Mouse (Mus musculus) megakaryocyte progenitor cell, adult 5-6 weeks (primary cell): ENCODE measurements around the gene Gtf3c5. TPM values are rescaled to one million over a fixed set of nuclear protein-coding genes. Genes with fewer than 3 reads are reported as not detected.

Experiments
- ATAC-seq: replicated peaks from 2 replicates; pipeline ENCODE4 v1.8.0; 2016; ENCODE audit warnings: mild to moderate bottlenecking, moderate TSS enrichment, inconsistent platforms; ENCODE audit not compliant: poor library complexity
- total RNA-seq, 2 experiments: library from RNA; stranded (forward) in 1 of 2; stranded (reverse) in 1 of 2; fragments of 157-497, 149-512 nt in 1 of 2; fragments of 200-1000 nt in 1 of 2; gene quantifications; 2 replicates each; pipeline versions ENCODE4 v1.2.3 to v1.2.4; 2015 to 2017

Gene Gtf3c5
- total RNA-seq, 2 experiments from 2014 or later, result 11.0 to 19.1 TPM

DNA sequence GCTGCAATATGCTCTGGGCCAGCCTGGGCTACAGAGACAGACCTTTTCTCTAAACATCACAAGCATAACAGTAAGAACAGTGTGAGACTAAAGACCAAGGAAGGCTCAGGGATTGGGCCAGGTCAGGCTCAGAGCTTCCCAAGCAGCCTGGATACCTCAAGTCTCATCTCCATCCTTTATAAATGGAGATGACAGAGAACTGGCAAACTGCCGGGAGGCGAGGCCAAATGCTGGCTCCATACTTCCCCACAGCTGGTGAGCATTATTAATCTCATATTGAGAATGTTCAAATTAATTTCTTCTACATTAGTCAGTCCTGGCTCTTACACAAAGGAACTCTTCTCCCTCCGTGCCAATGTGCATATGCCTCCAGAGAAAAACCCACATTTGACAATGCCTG, 6.7 kb downstream of the Gtf3c5 start:
- no peak for ATAC-seq

DNA sequence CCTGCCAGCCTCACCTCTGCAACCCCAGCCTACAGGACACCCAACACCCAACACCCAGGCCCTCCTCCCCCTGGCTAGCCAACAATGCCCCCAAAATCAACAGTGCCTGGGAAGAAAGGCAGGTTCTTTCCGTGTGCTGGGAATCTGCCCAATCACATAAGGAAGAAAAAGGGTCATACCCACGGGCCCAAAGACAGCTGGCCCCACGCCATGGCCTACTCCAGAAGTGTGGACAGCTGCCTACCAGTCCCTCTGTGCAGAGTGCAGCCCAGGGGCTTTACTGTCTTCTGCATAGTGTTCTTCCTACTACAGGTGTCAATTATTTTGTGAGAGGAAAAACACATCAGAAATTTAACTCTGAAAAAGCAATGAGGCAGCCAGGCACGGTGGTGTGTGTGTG, 8.2 kb downstream of the Gtf3c5 start:
- ATAC-seq, result no peak

DNA sequence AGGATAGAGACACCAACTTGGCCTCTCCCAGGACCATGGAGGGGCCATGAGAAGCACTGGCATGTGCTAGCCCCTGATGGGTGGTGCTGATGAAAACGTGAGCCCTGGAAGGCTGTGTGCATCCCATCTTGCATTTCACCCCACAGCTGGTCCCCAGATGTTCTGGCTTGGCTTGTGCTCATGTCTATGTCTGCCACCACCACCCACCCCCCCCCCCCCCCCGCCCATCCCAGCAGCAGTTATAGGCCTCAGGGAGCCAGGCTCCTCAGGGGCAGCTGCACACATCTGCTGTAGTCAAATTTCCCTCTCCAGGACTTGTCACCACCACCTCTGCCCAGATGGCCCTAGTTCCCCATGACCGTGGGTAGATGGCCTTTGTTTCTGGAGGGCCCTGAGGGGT, 13.6 kb downstream of the Gtf3c5 start:
- ATAC-seq, result no peak

DNA sequence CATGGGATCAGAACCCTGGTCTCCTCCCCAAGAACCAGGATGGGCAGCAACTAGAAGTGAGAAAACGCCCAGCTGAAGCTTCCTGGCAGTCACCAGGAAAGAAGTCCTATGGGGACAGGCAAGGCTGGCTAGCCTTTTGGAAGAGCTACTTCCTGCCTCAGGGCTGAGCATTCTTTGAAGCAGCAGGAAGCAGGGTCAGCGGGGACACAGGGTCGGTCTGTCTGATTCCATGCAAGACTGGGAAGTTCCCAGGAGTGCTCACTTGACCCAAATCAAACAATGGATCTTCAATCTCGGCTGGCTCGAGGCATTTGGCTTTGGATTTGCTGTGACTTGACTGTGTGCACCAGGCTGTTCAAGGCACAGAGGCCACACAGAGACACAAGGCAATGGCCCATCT, 17.0 kb downstream of the Gtf3c5 start:
- ATAC-seq, result no peak

DNA sequence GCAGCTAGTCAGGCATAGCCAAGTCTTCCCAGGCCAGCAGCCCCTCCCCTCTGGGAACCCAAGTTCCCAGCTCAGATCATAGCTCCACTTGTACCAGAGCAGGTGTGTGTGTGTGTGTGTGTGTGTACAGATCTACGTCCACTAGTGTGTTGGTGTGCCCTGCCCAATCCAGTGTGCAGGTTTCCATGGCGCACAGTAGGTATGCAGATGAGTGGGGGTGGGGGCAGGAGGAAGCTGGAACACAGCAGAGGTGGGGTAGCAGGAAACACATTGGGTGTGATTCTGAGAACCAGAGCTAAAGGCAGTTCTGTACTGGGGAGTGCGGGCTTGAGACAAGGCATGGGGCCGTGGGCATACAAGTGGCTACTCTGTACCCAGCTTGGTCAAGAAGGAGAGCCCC, 19.2 kb downstream of the Gtf3c5 start:
- no peak for ATAC-seq

DNA sequence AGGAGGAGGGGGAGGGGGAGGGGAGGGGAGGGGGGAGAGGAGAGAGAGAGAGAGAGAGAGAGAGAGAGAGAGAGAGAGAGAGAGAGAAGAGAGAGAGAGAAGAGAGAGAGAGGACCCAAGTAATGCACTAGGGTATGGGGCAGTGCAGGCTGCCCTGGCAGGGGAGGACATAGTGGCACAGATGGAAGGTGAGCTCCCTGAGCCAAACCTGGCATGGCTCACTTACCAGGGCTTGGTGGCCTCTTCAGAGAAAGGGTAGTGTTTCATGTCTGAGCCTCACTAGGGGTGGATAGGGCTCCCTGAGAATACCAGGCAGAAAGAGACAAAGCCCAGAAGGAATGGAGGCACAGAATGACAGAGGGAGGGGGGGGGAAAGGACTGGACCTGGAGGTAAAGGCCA, 19.7 kb downstream of the Gtf3c5 start:
- ATAC-seq, result no peak

DNA sequence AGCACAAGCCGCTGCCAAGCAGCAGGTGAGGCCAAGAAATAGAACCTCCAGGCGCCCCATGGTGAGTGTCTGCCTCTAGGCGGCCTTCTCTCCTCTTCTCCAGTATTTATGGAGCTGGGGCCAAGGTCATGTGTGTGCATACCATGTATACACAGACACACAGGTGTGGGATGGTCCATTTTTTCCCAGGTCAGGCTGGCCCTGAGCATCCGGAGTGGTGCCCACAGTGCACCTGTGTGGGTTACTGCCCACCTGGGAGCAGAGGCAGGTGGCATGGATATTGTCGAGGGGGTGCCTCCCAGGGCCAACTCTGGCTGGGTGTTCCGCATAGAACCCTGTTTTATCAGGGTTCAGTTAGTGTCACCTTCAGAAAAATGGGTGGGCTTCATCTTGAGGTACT, 20.2 kb downstream of the Gtf3c5 start, which contains the start of gene Cel:
Cel (minus strand) TSS at position 101 of the 400 bp plus-strand sequence.
- ATAC-seq, result no peak

DNA sequence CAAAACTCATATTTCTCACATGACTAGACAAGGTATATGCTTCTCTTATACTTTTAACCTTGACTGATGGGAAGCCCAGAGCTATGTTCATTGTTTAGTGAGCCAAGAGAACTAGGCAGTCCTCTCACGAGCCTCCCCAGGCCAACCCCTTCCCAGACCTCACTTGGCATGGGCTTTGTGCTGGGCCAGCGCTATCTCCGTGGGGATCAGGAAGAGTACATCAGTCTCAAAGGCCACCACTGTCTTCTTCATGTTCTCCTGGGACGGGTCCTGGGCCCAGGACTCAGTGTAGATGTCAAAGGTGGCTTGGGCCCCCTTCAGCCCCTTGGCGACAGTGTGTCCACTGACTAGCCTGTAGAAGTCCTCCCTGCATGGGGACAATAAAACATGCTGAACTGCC, 26.1 kb downstream of the Gtf3c5 start:
- no peak for ATAC-seq

DNA sequence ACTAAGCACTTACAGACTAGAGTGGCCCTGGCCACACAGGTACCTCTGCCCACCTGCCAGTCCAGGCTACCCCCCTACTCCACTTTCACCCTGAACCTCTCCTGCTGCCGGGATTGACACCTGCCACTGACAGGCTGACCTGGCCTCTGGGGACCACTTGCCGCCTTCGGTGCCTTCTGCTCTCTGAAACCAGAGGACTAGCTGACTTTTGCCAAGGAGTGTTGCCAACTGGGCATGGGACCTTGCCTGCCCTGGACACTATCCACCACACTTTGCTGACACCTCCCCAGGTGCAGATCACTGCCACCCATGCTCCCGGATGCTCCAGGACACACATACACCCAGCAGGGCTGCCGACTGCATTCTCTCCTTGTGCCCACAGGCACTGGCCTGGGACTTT, 31.2 kb downstream of the Gtf3c5 start:
- no peak for ATAC-seq

DNA sequence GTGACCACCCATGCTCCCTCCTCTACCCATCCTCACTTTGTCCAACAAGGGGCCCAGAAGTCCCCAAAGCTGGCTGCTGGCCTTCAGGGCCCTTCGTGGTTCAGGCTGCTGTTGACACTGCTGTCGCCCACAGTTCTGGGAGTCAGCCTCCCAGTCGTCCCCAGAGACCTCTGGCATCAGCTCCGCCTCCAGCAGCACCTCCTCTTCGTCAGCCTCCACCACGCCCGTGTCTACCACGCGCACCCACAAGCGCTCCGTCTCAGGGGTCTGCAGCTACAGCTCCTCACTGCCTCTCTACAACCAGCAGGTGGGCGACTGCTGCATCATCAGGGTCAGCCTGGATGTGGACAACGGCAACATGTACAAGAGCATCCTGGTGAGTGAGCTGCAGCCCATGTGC, 34.4 kb downstream of the Gtf3c5 start:
- no peak for ATAC-seq

DNA sequence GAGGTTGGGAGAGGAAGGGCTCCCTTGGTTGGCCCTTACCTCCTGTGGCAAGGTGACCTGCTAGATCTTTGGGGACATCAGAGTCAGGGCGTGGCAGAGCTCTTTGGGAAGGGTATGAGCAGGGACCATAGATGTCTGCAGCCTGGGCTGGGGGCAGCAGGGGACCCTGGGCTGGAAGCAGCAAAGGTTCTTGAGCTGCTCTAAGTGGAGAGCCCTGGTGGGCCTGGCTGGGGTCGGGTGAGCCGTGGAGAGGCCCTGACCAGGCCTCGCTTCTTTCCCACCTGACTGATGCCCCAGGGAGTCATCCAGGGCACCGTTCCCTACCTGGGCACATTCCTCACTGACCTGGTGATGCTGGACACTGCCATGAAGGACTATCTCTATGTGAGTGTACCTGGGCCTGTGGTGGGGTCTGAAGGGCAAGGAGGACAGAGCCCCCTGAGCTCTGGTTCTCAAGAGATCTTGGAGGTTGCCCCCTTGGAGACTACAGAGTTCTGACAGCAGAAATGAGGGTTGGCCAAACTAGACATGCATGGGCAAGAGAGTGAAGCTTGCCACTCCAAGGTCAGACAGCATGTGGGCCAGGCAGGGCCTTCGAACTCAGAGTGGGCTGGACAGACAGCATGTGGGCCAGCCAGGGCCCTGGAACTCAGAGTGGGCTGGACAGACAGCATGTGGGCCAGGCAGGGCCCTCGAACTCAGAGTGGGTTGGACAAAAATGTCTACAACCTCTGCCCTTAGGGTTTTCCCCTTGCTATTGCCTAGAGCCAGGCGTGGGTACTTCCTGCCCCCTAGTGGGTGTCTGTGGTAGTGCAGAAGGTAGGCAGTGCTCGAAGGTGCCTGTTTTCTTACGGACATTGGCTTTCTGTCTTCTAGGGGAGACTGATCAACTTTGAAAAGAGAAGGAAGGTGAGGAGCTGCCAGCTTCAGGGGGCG, 36.0 kb downstream of the Gtf3c5 start:
- ATAC-seq, result peak; percentile 92

DNA sequence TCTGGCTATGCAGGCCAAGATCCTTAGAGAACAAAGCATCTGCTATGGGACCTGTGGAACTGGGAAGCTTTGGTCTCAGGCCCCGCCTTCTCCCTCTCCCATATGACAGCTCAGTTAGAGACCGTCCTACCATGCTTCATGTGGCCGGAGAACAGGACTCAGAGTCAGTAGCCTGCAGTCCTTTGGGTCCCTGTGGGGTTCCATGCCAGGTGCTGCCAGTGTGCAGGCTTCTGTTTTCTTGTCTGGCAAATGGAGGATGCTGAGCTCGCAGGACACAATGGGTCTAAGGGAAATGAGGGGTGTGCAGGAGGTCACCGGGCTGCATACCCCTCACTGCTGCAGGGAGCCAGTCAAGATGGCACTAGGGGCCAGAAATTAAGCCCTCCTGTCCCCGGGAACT, 37.0 kb downstream of the Gtf3c5 start:
- ATAC-seq, result no peak

DNA sequence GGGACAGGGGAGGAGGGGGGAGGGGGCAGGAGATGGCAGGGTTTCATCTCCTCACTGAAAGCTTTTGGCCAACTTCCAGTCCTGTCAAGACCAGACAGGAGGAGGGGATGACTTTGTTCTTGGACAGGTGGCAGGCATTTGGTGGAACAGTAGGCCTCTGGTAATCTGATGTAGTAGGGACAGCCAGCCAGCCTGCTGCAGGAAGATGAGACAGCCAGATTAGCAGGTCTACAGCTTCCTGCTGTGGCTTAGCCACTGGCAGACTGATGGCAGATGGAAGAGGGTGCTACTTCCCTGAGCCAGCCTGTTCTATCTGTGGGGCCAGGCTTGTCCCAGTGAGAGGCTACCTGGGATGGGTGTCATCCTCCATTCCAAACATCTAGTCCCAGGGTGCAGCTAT, 37.6 kb downstream of the Gtf3c5 start:
- 0 out of 2 replicates have a peak, but pooled peaks have one; percentile 36 for ATAC-seq

DNA sequence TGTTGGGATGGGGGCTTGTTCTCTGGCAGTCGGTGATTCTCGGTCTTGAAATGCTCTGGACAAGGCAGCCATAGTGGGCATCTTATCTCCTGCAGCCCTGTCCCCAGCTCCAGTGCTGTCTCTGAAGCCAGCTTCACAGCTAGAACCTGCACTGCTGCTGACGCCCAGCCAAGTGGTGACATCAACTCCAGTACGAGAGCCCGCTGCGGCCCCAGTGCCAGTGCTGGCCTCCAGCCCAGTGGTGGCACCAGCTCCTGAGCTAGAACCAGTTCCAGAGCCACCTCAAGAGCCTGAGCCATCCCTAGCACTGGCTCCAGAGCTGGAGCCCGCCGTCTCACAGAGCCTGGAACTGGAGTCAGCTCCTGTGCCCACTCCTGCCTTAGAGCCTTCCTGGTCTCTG, 39.7 kb downstream of the Gtf3c5 start:
- ATAC-seq, result no peak

DNA sequence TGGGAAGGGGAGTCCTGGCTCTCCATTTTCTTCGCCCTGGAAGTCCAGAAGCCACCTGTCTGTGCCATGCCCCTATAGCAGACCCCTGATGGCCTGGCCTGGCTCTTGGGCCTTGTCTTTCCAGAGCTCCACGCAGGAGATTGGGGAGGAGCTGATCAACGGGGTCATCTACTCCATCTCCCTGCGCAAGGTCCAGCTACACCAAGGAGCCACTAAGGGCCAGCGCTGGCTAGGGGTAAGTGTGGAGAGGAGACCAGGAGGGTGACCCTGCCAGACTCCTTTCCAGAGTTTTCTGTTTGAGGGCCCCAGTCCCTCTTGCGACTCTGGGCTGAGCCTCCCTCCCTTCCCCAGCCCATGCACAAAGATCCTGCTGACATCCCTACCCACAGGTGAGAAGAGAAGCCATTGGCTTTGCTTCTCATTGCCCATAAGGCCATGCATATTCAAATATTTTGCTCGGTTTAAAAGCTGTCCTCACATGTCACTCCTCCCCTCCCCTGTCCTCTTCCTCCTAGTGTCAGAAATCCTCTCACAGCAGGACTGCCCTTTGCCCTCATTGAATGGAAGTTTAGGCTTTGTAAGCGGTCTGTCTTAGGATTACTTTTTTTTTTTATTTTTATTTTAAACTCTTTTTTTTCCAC, 42.8 kb downstream of the Gtf3c5 start:
- ATAC-seq, result no peak

DNA sequence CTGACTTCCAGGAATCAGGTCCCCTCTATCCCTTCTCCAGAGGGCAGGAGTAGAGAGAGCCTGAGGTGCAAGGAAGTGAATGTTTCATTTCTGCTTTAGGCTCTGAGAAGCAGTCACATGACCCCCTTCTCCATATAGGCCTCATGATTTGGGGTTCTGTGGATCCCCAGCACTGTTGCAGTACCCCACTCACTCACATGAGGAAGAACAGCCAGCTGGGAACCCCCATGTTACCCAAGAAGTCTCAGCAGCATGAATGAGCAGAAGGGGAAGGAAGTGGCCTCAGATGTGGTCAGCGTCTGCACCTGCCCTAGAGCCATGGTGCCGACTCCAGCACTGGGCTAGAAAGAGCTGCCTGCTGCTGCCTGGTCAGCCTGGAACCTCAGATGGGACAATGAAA, 43.6 kb downstream of the Gtf3c5 start:
- peak; percentile 98 for ATAC-seq

DNA sequence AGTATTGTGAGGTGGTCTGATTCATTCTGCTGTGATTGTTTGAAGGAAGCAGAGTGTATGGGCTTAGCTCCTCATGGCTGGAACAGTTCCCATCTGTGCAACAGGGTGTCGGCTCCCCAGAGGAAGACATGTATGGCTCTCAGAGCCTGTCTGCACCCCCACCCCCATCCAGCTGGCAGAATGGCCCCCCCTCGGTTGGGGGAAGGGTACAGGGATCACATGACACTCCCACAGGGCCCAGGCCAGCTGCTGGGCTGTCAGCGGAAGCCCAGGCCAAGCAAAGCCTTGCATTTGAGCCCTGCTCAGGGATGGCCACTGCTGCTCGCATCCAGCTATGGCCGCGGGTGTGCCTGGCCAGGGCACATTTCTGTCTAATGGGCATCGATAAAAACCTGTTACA, 44.3 kb downstream of the Gtf3c5 start:
- ATAC-seq, result no peak

DNA sequence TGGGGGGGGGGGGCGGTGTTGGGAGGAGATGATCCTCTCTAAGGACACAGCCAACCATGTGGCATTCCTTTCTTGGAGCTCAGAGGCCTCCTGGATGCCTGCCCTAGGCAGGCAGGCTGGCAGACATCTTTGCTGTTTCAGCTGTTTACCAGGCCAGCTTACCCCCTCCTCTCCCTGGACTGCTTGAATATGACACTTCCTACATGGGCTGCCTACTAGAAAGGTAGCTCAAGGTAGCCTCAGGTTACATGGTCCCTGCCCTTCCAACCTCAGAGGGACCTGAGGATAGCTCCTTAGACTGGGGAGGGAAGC, 44.8 kb downstream of the Gtf3c5 start:
- ATAC-seq, result no peak

DNA sequence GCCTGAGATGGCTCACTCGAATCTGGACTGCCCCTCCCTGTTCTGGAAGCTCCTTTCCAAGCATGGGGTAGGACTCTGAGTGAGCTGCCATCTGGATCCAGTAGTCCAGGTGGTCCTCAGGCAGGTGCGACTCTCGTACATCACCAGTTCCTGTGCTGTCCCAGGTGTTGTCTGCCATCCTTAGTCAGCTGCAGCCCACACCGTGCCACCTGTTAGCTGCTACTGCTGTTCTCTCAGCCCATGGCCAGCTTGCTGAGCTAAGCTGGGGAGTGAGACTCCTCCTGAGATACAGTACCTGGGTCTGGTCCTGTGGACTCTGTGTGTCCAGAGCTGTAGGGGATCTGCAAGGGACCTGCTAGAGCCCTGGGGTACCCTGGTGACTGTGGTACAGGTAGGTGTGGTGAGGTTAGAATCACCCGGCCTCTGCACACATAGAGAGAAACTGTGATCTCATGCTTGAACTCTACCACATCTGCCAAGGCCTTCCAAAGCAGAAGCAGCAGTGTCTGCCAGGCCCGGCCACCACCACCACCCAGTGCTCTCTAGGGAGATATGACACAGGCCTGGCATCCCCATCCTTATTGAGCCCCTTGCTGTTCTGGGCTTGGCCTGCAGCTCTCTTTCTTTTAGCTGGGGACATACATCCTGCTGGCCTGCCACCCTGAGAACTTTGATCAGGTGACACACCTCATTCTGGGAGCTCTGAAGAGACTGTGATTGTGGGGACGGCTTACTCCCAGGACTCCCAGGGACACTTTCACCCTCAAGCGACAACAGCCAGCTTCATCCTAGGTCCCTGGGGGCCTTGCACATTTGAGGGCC, 45.3 kb downstream of the Gtf3c5 start:
- ATAC-seq, result no peak

DNA sequence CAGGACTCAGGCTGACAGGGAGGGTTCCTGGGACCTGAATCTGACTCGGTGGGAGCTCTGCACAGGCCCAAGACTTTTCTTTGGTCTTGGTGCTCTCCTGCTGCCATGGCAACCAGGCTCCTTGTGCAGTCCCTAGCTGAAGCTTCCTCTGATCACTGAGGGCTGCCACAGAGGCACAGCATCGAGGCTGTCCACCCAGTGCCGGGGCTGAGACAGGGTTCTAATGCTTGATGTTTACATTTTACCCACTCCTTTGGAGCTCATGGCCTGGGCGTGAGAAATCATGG, 46.0 kb downstream of the Gtf3c5 start:
- ATAC-seq, result no peak

DNA sequence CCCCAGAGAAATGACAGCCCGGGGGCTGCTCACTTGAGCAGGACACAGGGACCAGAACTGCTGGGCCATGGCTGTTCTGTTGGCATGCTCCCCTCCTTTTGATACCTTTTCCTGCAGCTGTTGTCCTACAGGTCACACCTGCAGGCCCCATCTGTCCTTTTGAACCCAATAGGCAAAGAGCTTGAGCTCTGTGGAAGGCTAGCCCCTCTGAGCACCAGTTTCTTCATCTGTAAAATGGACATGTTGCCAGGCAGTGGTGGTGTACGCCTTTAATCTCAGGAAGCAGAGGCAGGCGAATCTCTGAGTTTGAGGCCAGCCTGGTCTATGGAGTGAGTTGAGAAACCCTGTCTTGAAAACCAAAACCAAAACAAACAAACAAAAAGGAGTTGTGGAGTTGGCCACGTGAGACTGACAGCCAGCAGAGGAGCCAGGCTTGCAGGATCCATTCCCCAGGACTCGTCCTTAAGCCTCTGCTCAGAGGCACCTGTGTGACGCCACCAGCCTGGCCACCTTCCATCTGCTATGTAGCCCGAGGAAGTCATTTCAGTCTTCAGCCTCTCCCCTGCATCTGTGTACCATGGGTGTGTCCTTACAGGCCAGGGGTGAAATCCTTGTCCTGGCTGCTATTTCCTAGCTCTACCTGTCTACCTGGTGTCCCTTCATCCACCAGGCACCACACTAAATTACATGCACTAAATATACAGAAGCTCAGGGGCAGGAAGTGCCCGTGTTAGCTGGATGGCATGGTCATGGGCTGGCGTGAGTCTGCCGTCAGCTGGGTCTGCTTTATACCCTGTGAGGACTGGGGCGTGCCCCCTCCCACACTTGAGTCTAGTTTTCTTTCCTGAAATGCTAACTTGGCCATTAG, 46.6 kb downstream of the Gtf3c5 start:
- ATAC-seq, result no peak
